Mouse (Mus musculus) limb, embryonic 14.5 days (tissue): ENCODE measurements around the gene Pltp. TPM values are rescaled to one million over a fixed set of nuclear protein-coding genes. Genes with fewer than 3 reads are reported as not detected.

Source experiments
- ATAC-seq: fragments of 200-750 bp; cut with Nextera tagmentation; 2 replicates; pipeline ENCODE4 v1.8.0; 2017; ENCODE audit warnings: low read depth, moderate number of reproducible peaks, moderate TSS enrichment; ENCODE audit not compliant: low FRiP score
- DNase-seq: peaks from one replicate; pipeline ENCODE4 v3.0.0-alpha.2; 2015; ENCODE audit warnings: low spot score
- H3K27ac ChIP-seq: fragments of 300-500 bp; sonication (generic); replicated peaks from 2 replicates; pipeline ENCODE4 v1.5.1; 2014; ENCODE audit warnings: low read depth, mild to moderate bottlenecking, low read length, moderate library complexity, mixed read lengths
- H3K27me3 ChIP-seq: fragments of 300-500 bp; sonication (generic); 2 replicates; pipeline ENCODE4 v1.6.1; 2014; ENCODE audit warnings: low read length, mixed read lengths; ENCODE audit not compliant: control insufficient read depth, insufficient read depth
- H3K36me3 ChIP-seq: fragments of 300-500 bp; sonication (generic); 2 replicates; pipeline ENCODE4 v1.6.1; 2014; ENCODE audit warnings: mild to moderate bottlenecking, low read length, moderate library complexity, mixed read lengths; ENCODE audit not compliant: control insufficient read depth, insufficient read depth
- H3K4me1 ChIP-seq: fragments of 300-500 bp; sonication (generic); 2 replicates; pipeline ENCODE4 v1.6.1; 2014; ENCODE audit warnings: antibody characterized with exemption, low read length, mixed read lengths; ENCODE audit not compliant: control insufficient read depth, insufficient read depth
- H3K4me2 ChIP-seq: fragments of 300-500 bp; sonication (generic); replicated peaks from 2 replicates; pipeline ENCODE4 v1.6.1; 2014; ENCODE audit warnings: low read depth, mild to moderate bottlenecking, low read length, moderate library complexity; ENCODE audit not compliant: severe bottlenecking
- H3K4me3 ChIP-seq: fragments of 300-500 bp; sonication (generic); replicated peaks from 2 replicates; pipeline ENCODE4 v1.5.1; 2014; ENCODE audit warnings: low read length
- H3K9ac ChIP-seq: fragments of 300-500 bp; sonication (generic); 2 replicates; pipeline ENCODE4 v1.6.1; 2014; ENCODE audit warnings: mild to moderate bottlenecking, low read depth, low read length, moderate library complexity; ENCODE audit not compliant: severe bottlenecking
- H3K9me3 ChIP-seq: fragments of 300-500 bp; sonication (generic); 2 replicates; pipeline ENCODE4 v1.6.1; 2016; ENCODE audit warnings: low read length; ENCODE audit not compliant: control insufficient read depth
- POLR2A ChIP-seq: fragments of 200-500 bp; IDR thresholded peaks from 2 replicates; pipeline ENCODE4 v1.8.0; 2012; ENCODE audit warnings: inconsistent platforms, mild to moderate bottlenecking, moderate library complexity, borderline replicate concordance; ENCODE audit not compliant: insufficient read depth, insufficient read length; ENCODE audit errors: extremely low read depth
- WGBS: fragments of 180-500 bp; shearing (Covaris S2); extraction: QIAGEN DNeasy Blood & Tissue Kit; methylation state at CpG from one replicate; pipeline ENCODE4 v1.1.7; 2014; 5-methylcytosine and 5-hydroxymethylcytosine counted together
- polyA plus RNA-seq, 2 experiments: library from polyadenylated mRNA; depleted of rRNA in 1 of 2; stranded (reverse) in 1 of 2; unstranded in 1 of 2; fragments of >200 nt; fragmentation: Nextera tagmentation in 1 of 2; extraction: Ambion mirVana in 1 of 2; gene quantifications; 2 replicates each; pipeline versions ENCODE4 v1.2.1 to v1.2.3; 2012 to 2014

Pltp gene
- polyA plus RNA-seq, 2 experiments, result 45.5 to 56.2 TPM

DNA sequence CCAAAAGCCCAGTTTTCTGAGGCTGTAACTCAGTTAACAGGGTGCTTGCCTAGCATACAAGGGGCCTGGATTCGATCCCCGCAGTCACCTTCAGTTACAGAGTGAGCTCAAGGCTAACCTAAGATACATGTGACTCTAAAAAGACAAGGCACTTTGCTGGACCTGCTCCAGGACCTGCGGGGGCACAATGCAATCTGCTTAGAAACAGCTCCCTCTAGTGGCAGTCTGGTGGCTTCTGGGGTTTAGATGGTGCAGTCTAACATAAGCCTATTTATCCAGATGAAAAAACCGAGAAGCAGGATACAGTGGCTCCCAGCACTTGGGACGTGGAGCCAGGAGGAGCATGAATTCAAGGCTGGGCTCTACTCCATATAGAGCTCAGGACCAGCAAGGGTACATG, 63.2 kb downstream of the Pltp start:
- WGBS, result 28% methylated on average over 5 of the region's 5 CpGs
- peaks cover 77% of the 10 kb centered on the region for H3K36me3 ChIP-seq
- peak; percentile 38; the same call in 1 of the 2 replicates for ATAC-seq

DNA sequence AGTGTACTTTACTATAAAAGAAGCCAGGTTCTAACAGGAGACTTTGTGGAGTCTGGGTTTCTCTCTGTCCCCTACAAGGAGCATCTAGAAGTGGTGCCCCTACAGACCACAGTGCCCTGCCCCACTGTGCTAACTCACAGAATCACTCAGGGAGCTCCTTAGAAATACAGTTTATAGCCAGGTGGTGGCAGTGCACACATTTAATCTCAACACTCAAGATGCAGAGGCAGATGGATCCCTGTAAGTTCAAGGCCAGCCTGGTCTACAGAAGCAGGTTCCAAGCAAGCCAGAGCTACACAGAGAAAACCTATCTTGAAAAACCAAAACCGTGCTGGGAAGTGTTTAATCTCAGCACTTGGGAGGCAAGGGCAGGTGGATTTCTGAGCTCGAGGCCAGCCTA, 63.7 kb downstream of the Pltp start:
- Histone ChIP-seq H3K4me2 (no peak overlapping the region), H3K9ac (no peak overlapping the region), H3K4me3 (no peak overlapping the region), H3K27ac (no peak overlapping the region), H3K27me3 (no peaks in the 10 kb centered on the region), H3K9me3 (no peaks in the 10 kb centered on the region), H3K36me3 (peaks cover 79% of the 10 kb centered on the region), H3K4me1 (no peaks in the 10 kb centered on the region)
- DNase-seq (no peak), ATAC-seq (no peak)
- TF ChIP-seq POLR2A, result no peak
- WGBS, result 94% methylated on average over 2 of the region's 2 CpGs

More for the DNA sequence above, 63.2 kb downstream of the Pltp start:
- no peak overlapping the region for H3K9ac ChIP-seq
- H3K4me3 ChIP-seq, result no peak overlapping the region
- no peak overlapping the region for H3K4me2 ChIP-seq
- H3K9me3 ChIP-seq, result no peaks in the 10 kb centered on the region
- no peak overlapping the region for H3K27ac ChIP-seq
- TF ChIP-seq POLR2A, result no peak
- DNase-seq, result peak; percentile 91
- no peaks in the 10 kb centered on the region for H3K4me1 ChIP-seq
- H3K27me3 ChIP-seq, result no peaks in the 10 kb centered on the region

DNA sequence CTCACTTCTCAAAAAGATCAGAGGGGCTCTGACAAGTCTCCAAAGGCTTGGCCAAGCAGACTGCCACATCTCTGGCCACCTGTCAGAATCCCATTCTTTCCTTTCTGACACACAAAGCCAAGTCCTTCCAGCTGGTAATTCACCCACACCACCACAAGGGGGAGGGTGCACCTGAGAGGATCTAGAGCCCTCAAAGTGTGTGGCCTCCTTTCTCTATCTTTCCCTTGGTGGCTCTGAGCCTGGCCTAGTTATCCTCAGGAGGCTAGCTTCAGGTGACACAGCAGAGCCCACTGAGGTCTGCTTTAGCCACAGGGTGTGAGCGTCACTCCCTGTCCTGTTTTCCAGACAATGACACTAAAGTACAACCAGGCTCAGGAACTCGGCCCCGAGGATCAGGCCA, 64.3 kb downstream of the Pltp start:
- no peaks in the 10 kb centered on the region for H3K27me3 ChIP-seq
- no peak overlapping the region for H3K4me2 ChIP-seq
- H3K36me3 ChIP-seq, result peaks cover 83% of the 10 kb centered on the region
- H3K4me1 ChIP-seq, result no peaks in the 10 kb centered on the region
- ATAC-seq (no peak), DNase-seq (peak; percentile 38)
- H3K9me3 ChIP-seq, result no peaks in the 10 kb centered on the region
- WGBS, result 83% methylated on average over 3 of the region's 3 CpGs
- no peak overlapping the region for H3K27ac ChIP-seq
- no peak overlapping the region for H3K4me3 ChIP-seq
- no peak overlapping the region for H3K9ac ChIP-seq
- TF ChIP-seq POLR2A, result no peak

DNA sequence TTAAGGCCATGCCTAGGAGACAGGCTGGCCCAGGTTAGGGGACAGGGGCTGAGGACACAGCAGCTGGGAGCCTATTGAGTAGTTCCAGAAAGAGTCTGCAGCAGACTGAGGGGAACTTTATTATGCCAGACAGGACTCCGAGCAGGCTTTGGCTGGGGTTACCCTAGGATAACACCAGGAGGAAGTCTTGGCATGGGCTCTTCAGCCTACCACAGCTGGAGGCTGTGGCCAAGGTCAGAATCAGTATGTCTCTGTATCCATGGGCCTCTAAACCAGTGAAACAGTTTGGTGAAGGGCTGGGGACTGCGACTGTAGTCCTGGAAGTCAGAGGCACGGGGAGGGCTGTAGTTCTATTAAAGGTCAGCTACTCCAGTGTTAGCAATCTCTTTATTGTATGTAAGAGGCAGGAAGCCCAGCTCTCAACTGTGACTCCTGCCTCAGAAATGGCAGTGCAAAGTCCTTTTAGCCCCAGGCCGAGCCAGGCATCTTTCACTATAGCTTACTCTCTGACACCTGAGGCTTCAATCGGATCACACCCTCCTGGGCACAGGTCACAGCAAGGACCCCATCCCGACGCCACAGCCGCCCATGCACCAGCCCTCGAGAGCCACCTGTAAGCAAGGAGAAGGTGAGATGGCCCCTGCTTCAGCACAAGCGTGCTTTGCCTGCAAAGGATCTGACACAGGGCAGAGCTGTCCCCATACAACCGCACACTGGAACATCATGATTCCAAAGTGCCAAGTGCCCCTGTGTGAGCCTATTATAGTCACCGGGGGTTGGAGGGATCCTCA, 64.9 kb downstream of the Pltp start:
- Histone ChIP-seq H3K27ac (no peak overlapping the region), H3K9me3 (no peaks in the 10 kb centered on the region), H3K36me3 (peaks cover 79% of the 10 kb centered on the region), H3K4me1 (no peaks in the 10 kb centered on the region), H3K4me2 (no peak overlapping the region), H3K27me3 (no peaks in the 10 kb centered on the region), H3K9ac (no peak overlapping the region), H3K4me3 (no peak overlapping the region)
- WGBS, result 94% methylated on average over 12 of the region's 12 CpGs
- ATAC-seq, result no peak
- TF ChIP-seq POLR2A, result no peak
- DNase-seq, result no peak

DNA sequence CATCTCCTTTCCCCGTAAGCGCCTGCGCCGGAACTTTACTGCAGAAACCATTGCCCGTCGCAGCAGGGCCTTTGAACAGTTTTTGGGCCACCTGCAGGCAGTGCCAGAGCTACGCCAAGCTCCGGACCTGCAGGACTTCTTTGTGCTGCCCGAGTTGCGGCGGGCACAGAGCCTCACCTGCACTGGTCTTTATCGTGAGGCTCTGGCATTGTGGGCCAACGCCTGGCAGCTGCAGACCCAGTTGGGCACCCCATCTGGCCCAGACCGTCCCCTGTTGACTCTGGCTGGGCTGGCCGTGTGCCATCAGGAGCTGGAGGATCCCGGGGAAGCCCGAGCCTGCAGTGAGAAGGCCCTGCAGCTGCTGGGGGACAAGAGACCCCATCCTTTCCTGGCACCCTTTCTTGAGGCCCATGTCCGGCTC, 65.7 kb downstream of the Pltp start:
- H3K9me3 ChIP-seq, result no peaks in the 10 kb centered on the region
- 97% methylated on average over 18 of the region's 18 CpGs for WGBS
- no peak for TF ChIP-seq POLR2A
- no peak for DNase-seq
- H3K4me1 ChIP-seq, result peaks cover 5% of the 10 kb centered on the region; the same call in 1 of the 2 replicates
- H3K9ac ChIP-seq, result no peak overlapping the region
- ATAC-seq, result no peak
- peaks cover 74% of the 10 kb centered on the region for H3K36me3 ChIP-seq
- H3K27me3 ChIP-seq, result no peaks in the 10 kb centered on the region
- no peak overlapping the region for H3K4me3 ChIP-seq
- no peak overlapping the region for H3K4me2 ChIP-seq
- no peak overlapping the region for H3K27ac ChIP-seq
